In genomic region chr11:98713703-98714102, GRCm38 (mm10) we compare ENCODE assay signal across 25 mouse cellular contexts. TPM values are rescaled to one million over a fixed set of nuclear protein-coding genes. Genes with fewer than 3 reads are reported as not detected.
DNase-seq lines count a peak whose midpoint lies in the region; ATAC-seq and TF ChIP-seq lines count a peak whose summit lies in the region.
"Had no signal": no experiment of that assay in that cellular context is flagged by ENCODE, and none has a peak within 500 bp of the region (broad histone marks: within the 10 kb centered on the region; RNA-seq: fewer than 3 reads in every experiment).

No protein-coding gene starts in this region.

- 0 out of 2 replicates have a peak overlapping the region, but pooled peaks have one; percentile 19 for H3K27ac ChIP-seq in kidney, embryonic 15.5 days
- H3K27ac ChIP-seq in lung, embryonic 14.5 days (ENCODE audit: low read depth) = 0 out of 2 replicates have a peak overlapping the region, but pooled peaks have one; percentile 24
- H3K27ac ChIP-seq: embryonic facial prominence, embryonic 13.5 days; forebrain, embryonic 10.5 days; forebrain, embryonic 15.5 days; liver, embryonic 13.5 days had no signal

- DNase-seq in kidney, postnatal 10 days = no peak
- DNase-seq in lung, embryonic 14.5 days = no peak
- no peak for DNase-seq in lung, adult 18-20 months
- DNase-seq in thymus, postnatal 4 days = peak; percentile 34
- DNase-seq in thymus, postnatal 10 days (ENCODE audit: low spot score in 2 of 2) = no peak
- DNase-seq: adrenal gland, postnatal 25 days; B cell, adult 2 months; cerebellum, adult 18-20 months; cerebellum, postnatal 10 days; layer of hippocampus, postnatal 36 days; left cerebral cortex, postnatal 4 days; liver, embryonic 13.5 days; lung, postnatal 10 days; midbrain, embryonic 14.5 days had no signal

- no peaks in the 10 kb centered on the region for H3K27me3 ChIP-seq in kidney, embryonic 15.5 days
- no peaks in the 10 kb centered on the region for H3K27me3 ChIP-seq in lung, embryonic 14.5 days (ENCODE audit: insufficient read depth, low read length)
- H3K27me3 ChIP-seq: embryonic facial prominence, embryonic 13.5 days; forebrain, embryonic 15.5 days; liver, embryonic 13.5 days had no signal

- H3K4me1 ChIP-seq in kidney, embryonic 15.5 days = peaks cover 53% of the 10 kb centered on the region
- peaks cover 20% of the 10 kb centered on the region; the same call in 1 of the 2 replicates for H3K4me1 ChIP-seq in lung, embryonic 14.5 days (ENCODE audit: insufficient read depth)

- ATAC-seq in kidney, embryonic 15.5 days (replicated peaks; ENCODE audit: low FRiP score) = no peak
- ATAC-seq in lung, embryonic 14.5 days (ENCODE audit: insufficient read depth) = no peak
- ATAC-seq: forebrain, embryonic 15.5 days; hindbrain, embryonic 16.5 days had no signal

- H3K36me3 ChIP-seq in kidney, embryonic 15.5 days = peaks cover 77% of the 10 kb centered on the region
- H3K36me3 ChIP-seq in lung, embryonic 14.5 days (ENCODE audit: insufficient read depth) = peaks cover 76% of the 10 kb centered on the region

- no peaks in the 10 kb centered on the region for H3K9me3 ChIP-seq in kidney, embryonic 15.5 days (replicated peaks)
- H3K9me3 ChIP-seq in lung, embryonic 14.5 days (ENCODE audit: low read depth, low read length) = no peaks in the 10 kb centered on the region
- H3K9me3 ChIP-seq: embryonic facial prominence, embryonic 13.5 days; forebrain, embryonic 10.5 days; forebrain, embryonic 15.5 days; liver, embryonic 13.5 days had no signal

- 73% methylated on average over 12 of the region's 12 CpGs for WGBS in kidney, embryonic 15.5 days
- WGBS in lung, embryonic 14.5 days = 63% methylated on average over 12 of the region's 12 CpGs

- TF ChIP-seq CTCF in lung, embryonic 14.5 days (IDR thresholded peaks at IDR 0.05; ENCODE audit: low read depth) = no peak

- no peak overlapping the region for H3K4me3 ChIP-seq in kidney, embryonic 15.5 days (replicated peaks)
- H3K4me3 ChIP-seq in lung, embryonic 14.5 days (ENCODE audit: low read depth, low read length) = no peak overlapping the region
- H3K4me3 ChIP-seq: embryonic facial prominence, embryonic 13.5 days; forebrain, embryonic 10.5 days; forebrain, embryonic 15.5 days; liver, embryonic 13.5 days had no signal

- no peak overlapping the region for H3K4me2 ChIP-seq in kidney, embryonic 15.5 days
- no peak overlapping the region for H3K4me2 ChIP-seq in lung, embryonic 14.5 days
- H3K4me2 ChIP-seq: embryonic facial prominence, embryonic 13.5 days; forebrain, embryonic 15.5 days; liver, embryonic 13.5 days had no signal

- no peak overlapping the region for H3K9ac ChIP-seq in kidney, embryonic 15.5 days
- H3K9ac ChIP-seq in lung, embryonic 14.5 days = no peak overlapping the region
- H3K9ac ChIP-seq: forebrain, embryonic 15.5 days; liver, embryonic 13.5 days had no signal

RNA-seq across cellular contexts. Expression of gene Csf3, which starts 12.6 kb away (rescaled TPM):
- polyA plus RNA-seq in kidney, embryonic 15.5 days (2015; fragmentation: Nextera tagmentation; extraction: Ambion mirVana) = 0.23 TPM in 1 of 2 replicates, not detected in the other
- not detected in 2 replicates for polyA plus RNA-seq in lung, embryonic 14.5 days (2014; fragmentation: Nextera tagmentation; extraction: Ambion mirVana)
- polyA plus RNA-seq: brain, embryonic 14.5 days; embryonic facial prominence, embryonic 13.5 days; forebrain, embryonic 10.5 days; forebrain, embryonic 15.5 days; frontal cortex, adult 2 months; heart, embryonic 14.5 days; hindbrain, embryonic 11.5 days; hindbrain, embryonic 16.5 days; intestine, embryonic 14.5 days; liver, embryonic 13.5 days; midbrain, embryonic 14.5 days; neural tube, embryonic 14.5 days had no signal

RNA-seq across cellular contexts. Expression of gene Med24, which starts 15.5 kb away (rescaled TPM):
- polyA plus RNA-seq in kidney, embryonic 15.5 days (2015; fragmentation: Nextera tagmentation; extraction: Ambion mirVana) = 58.2 and 64.7 TPM in 2 replicates
- 53.0 and 53.5 TPM in 2 replicates for polyA plus RNA-seq in lung, embryonic 14.5 days (2014; fragmentation: Nextera tagmentation; extraction: Ambion mirVana)

RNA-seq across cellular contexts. Expression of gene Thra, which starts 26.7 kb away (rescaled TPM):
- polyA plus RNA-seq in kidney, embryonic 15.5 days (2015; fragmentation: Nextera tagmentation; extraction: Ambion mirVana) = 21.7 and 26.9 TPM in 2 replicates
- polyA plus RNA-seq in lung, embryonic 14.5 days (2014; fragmentation: Nextera tagmentation; extraction: Ambion mirVana) = 46.8 and 47.1 TPM in 2 replicates

RNA-seq across cellular contexts. Expression of gene Psmd3, which starts 31.3 kb away (rescaled TPM):
- 262 and 280 TPM in 2 replicates for polyA plus RNA-seq in kidney, embryonic 15.5 days (2015; fragmentation: Nextera tagmentation; extraction: Ambion mirVana)
- 152 and 169 TPM in 2 replicates for polyA plus RNA-seq in lung, embryonic 14.5 days (2014; fragmentation: Nextera tagmentation; extraction: Ambion mirVana)

RNA-seq across cellular contexts. Expression of gene Gsdma, which starts 49.6 kb away (rescaled TPM):
- polyA plus RNA-seq in kidney, embryonic 15.5 days (2015; fragmentation: Nextera tagmentation; extraction: Ambion mirVana) = 0.06 and 0.13 TPM in 2 replicates
- not detected in 2 replicates for polyA plus RNA-seq in lung, embryonic 14.5 days (2014; fragmentation: Nextera tagmentation; extraction: Ambion mirVana)
- polyA plus RNA-seq: brain, embryonic 14.5 days; forebrain, embryonic 10.5 days; forebrain, embryonic 15.5 days; heart, embryonic 14.5 days; hindbrain, embryonic 11.5 days; intestine, embryonic 14.5 days; liver, embryonic 13.5 days; midbrain, embryonic 14.5 days; neural tube, embryonic 14.5 days had no signal
